Mouse (Mus musculus) small intestine, adult 2 months (tissue): ENCODE results near the gene Faf1. TPM values are rescaled to one million over a fixed set of nuclear protein-coding genes. Genes with fewer than 3 reads are reported as not detected.

Experiments
- H3K27ac ChIP-seq: fragments of 200-500 bp; 2 replicates; pipeline ENCODE4 v1.5.1; 2012; ENCODE audit warnings: low read depth, low read length, control low read depth, inconsistent platforms; ENCODE audit not compliant: insufficient read depth
- H3K27me3 ChIP-seq: fragments of 200-500 bp; 2 replicates; pipeline ENCODE4 v1.6.1; 2012; ENCODE audit warnings: mild to moderate bottlenecking, moderate library complexity, low read length, inconsistent platforms; ENCODE audit not compliant: control insufficient read depth, insufficient read depth
- H3K36me3 ChIP-seq: fragments of 200-500 bp; 2 replicates; pipeline ENCODE4 v1.6.1; 2012; ENCODE audit warnings: mild to moderate bottlenecking, low read length, control low read depth, inconsistent platforms; ENCODE audit not compliant: control insufficient read depth, insufficient read depth
- H3K4me1 ChIP-seq: fragments of 200-500 bp; 2 replicates; pipeline ENCODE4 v1.6.1; 2012; ENCODE audit warnings: low read length, inconsistent platforms, mixed read lengths; ENCODE audit not compliant: control insufficient read depth, insufficient read depth, insufficient read length
- H3K4me3 ChIP-seq: fragments of 200-500 bp; 2 replicates; pipeline ENCODE4 v1.5.1; 2012; ENCODE audit warnings: low read depth, mild to moderate bottlenecking, control low read depth, inconsistent platforms, low read length, moderate library complexity
- CTCF ChIP-seq: fragments of 200-500 bp; IDR thresholded peaks from 2 replicates; pipeline ENCODE4 v1.5.1; 2012; ENCODE audit warnings: low read depth, mild to moderate bottlenecking, control low read depth, inconsistent platforms, low read length, moderate library complexity, mixed read lengths; ENCODE audit not compliant: insufficient replicate concordance, insufficient read length; ENCODE audit errors: extremely low read depth
- POLR2A ChIP-seq: fragments of 200-500 bp; IDR thresholded peaks from 2 replicates; pipeline ENCODE4 v1.6.1; 2012; ENCODE audit warnings: low read depth, mild to moderate bottlenecking, control low read depth, inconsistent platforms, low read length, moderate library complexity
- WGBS: fragments of 180-500 bp; shearing (Covaris S2); methylation state at CpG from one replicate; pipeline ENCODE4 v1.1.7; 2018; 5-methylcytosine and 5-hydroxymethylcytosine counted together
- polyA plus RNA-seq: library from polyadenylated mRNA; depleted of rRNA; stranded (reverse); fragments of >200 nt; gene quantifications from 2 replicates; pipeline ENCODE4 v1.2.3, GENCODE M21; 2012

The Faf1 gene
- polyA plus RNA-seq, 1 experiment: 7.4 TPM

DNA sequence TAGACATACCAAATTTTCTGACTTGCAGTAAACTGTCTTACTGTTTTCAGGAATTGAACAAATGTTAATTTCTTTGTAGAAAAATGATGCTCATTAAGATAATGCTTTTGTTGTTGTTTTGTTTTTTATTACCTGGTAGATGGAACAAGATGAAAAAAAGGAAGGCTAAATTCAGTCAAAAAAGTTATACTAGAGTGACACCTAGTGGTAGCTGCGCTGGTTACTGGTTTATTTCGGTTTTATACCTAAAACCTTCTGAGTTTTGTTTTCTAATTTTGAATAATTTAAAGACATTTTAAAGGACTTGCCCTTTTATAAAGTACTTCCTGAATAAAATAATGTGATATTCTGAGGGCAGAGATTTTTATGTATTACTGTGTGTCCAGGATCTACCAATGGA is 52.9 kb downstream of the Faf1 start:
- Histone ChIP-seq H3K27ac (no peak overlapping the region), H3K4me3 (no peak overlapping the region), H3K27me3 (no peaks in the 10 kb centered on the region), H3K4me1 (no peaks in the 10 kb centered on the region), H3K36me3 (0 out of 2 replicates have a peak, but pooled peaks cover 1% of the 10 kb centered on the region)
- no peak for TF ChIP-seq POLR2A
- no peak for TF ChIP-seq CTCF
- WGBS: 6% methylated on average over 2 of the region's 2 CpGs

GRCm38 (mm10) chr4:109735754-109736153 is 59.4 kb downstream of the Faf1 start:
- Histone ChIP-seq H3K36me3 (peaks cover 5% of the 10 kb centered on the region; the same call in 1 of the 2 replicates), H3K27me3 (no peaks in the 10 kb centered on the region), H3K27ac (no peak overlapping the region), H3K4me3 (no peak overlapping the region), H3K4me1 (no peaks in the 10 kb centered on the region)
- WGBS: 68% methylated on average over 1 of the region's 1 CpGs
- no peak for TF ChIP-seq CTCF
- TF ChIP-seq POLR2A: no peak

- no peaks in the 10 kb centered on the region for H3K27me3 ChIP-seq
- H3K36me3 ChIP-seq: 0 out of 2 replicates have a peak, but pooled peaks cover 1% of the 10 kb centered on the region
- TF ChIP-seq CTCF (no peak), POLR2A (no peak)
- H3K4me3 ChIP-seq: no peak overlapping the region
- H3K4me1 ChIP-seq: no peaks in the 10 kb centered on the region
- WGBS: 75% methylated on average over 2 of the region's 2 CpGs
- no peak overlapping the region for H3K27ac ChIP-seq
These were observed 67.6 kb downstream of the Faf1 start for GRCm38 (mm10) chr4:109743984-109744383.

DNA sequence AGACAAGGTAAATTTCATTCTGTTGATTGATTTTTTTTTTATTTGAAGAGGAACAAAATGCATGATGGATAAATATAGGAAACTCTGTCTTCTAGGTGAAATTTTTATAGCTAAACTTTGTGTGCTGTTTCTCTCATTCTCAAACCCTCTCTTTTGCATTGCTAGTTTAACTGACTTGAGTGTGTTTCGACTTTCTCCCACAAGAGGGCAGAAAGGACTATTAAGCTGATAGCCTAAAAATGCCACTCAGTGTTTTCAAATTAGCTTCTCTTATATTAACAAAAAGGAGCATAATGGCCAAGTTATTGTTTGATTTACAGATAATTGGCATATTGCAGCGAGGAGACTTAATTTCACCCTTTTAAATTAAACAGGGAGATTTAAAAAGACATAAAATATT is 82.6 kb downstream of the Faf1 start:
- Histone ChIP-seq H3K4me1 (no peaks in the 10 kb centered on the region), H3K4me3 (no peak overlapping the region), H3K36me3 (0 out of 2 replicates have a peak, but pooled peaks cover 2% of the 10 kb centered on the region), H3K27ac (no peak overlapping the region), H3K27me3 (no peaks in the 10 kb centered on the region)
- TF ChIP-seq CTCF (no peak), POLR2A (no peak)
- 52% methylated on average over 2 of the region's 2 CpGs for WGBS

GRCm38 (mm10) chr4:109759901-109760300 is 83.5 kb downstream of the Faf1 start:
- Histone ChIP-seq H3K4me3 (no peak overlapping the region), H3K36me3 (0 out of 2 replicates have a peak, but pooled peaks cover 2% of the 10 kb centered on the region), H3K27me3 (no peaks in the 10 kb centered on the region), H3K27ac (no peak overlapping the region), H3K4me1 (no peaks in the 10 kb centered on the region)
- WGBS: 89% methylated on average over 2 of the region's 2 CpGs
- no peak for TF ChIP-seq POLR2A
- no peak for TF ChIP-seq CTCF

DNA sequence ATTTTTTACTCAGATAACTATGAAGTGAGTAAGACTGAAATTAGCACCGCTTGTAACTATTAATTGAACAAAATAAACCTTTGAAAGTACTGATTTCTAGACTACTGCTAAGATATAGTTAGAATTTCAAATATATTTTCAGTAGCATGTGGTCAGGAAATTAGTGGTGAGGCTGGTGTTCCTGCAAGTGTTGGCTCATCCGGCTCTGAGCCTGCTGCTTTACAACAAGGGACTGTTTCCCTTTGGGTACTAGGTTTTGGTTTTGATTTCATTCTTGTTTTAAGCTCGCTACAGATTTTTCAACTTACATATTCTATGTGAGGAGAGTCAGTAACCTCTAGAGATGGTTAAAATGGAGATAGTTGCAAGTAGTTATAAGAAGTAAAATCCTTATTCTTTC is 84.1 kb downstream of the Faf1 start:
- H3K27me3 ChIP-seq: no peaks in the 10 kb centered on the region
- TF ChIP-seq POLR2A: no peak
- TF ChIP-seq CTCF: no peak
- no peak overlapping the region for H3K4me3 ChIP-seq
- no peaks in the 10 kb centered on the region for H3K4me1 ChIP-seq
- WGBS: 70% methylated on average over 3 of the region's 3 CpGs
- H3K36me3 ChIP-seq: 0 out of 2 replicates have a peak, but pooled peaks cover 2% of the 10 kb centered on the region
- H3K27ac ChIP-seq: no peak overlapping the region

DNA sequence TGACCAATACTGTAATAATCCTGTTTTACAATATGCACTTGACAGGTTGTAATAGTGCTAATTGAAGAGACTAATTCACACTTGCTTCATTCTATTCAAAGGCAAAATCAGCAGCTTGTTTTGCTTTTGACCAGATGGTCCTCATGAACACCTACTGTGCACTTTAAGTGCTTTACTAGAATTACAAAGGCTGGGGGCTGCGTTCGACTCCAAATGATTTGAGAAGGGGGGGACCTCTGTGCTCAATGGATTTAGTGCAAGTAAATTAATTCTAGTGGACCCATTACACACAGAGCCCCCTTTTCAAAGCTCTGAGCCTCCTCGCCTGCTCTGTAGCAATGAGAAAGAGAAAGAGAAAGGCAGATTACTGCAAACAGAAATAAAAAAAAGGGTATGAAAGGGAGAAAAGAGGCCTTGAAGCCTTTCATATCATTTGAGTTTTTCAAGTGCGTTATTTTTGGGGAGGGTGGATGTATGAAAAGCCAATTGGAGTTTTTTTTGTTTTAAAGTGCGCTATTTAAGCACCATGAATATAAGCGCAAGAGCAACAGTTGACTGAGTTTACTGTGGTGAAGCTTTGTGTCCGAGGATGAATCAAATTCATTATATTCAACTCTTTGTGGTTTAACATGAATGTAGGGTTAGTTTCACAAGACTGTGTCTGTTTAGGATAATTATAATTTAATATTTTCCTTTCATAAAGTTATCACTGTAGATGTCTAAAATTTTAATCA is 86.5 kb downstream of the Faf1 start:
- H3K4me3 ChIP-seq: no peak overlapping the region
- H3K36me3 ChIP-seq: no peaks in the 10 kb centered on the region
- no peak for TF ChIP-seq POLR2A
- TF ChIP-seq CTCF: no peak
- H3K27ac ChIP-seq: no peak overlapping the region
- 86% methylated on average over 7 of the region's 7 CpGs for WGBS
- no peaks in the 10 kb centered on the region for H3K27me3 ChIP-seq
- H3K4me1 ChIP-seq: no peaks in the 10 kb centered on the region
